ENCODE assay signal across 28 mouse cellular contexts in the genomic region with DNA sequence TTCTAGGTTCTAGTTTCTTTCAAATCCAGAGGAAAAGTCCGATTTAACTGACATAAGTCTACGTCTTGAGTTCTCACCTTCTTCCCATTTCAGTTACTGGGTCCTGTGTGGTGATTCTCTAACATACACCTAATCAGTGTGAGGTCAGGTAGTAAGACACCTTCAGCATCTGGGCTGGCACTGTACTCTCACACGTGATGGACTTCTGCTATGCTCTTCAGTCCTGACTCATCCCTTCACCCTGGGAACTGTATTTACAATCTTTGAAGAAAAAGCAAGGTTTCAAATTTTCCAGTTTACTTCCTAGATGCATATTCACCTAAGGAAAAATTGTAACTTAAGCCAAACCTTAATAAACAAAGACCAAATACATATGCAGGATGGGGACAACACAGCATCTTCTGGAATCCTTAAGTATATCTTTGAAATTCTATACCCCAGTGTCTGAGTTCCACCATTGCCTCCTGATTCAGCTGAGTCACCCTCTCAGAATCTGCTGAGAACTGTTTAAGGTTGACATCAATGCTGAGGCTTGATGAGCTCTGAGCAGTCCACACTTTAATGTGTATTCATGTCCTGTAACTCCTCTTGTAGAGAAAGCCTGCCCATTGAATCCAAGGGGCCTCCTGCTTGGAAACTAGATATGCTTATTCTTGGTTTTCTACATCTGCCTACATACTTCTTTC.
A peak's percentile ranks its signal among the peaks of the same experiment; 100 is the strongest.
DNase-seq lines count a peak whose midpoint lies in the region; ATAC-seq and TF ChIP-seq lines count a peak whose summit lies in the region.
"Had no signal": no experiment of that assay in that cellular context is flagged by ENCODE, and none has a peak within 500 bp of the region (broad histone marks: within the 10 kb centered on the region; RNA-seq: fewer than 3 reads in every experiment).

No protein-coding gene starts in this region.

- H3K4me2 ChIP-seq in midbrain, embryonic 11.5 days, result no peak overlapping the region
- no peak overlapping the region for H3K4me2 ChIP-seq in midbrain, embryonic 13.5 days (replicated peaks)
- no peak overlapping the region for H3K4me2 ChIP-seq in CH12.LX (ENCODE audit: insufficient read depth, low read depth, poor library complexity, severe bottlenecking)
- H3K4me2 ChIP-seq: embryonic facial prominence, embryonic 13.5 days; heart, embryonic 11.5 days; hindbrain, embryonic 12.5 days; hindbrain, embryonic 15.5 days had no signal

- no peaks in the 10 kb centered on the region for H3K36me3 ChIP-seq in midbrain, embryonic 11.5 days (ENCODE audit: control insufficient read depth, insufficient read depth, low read length)
- H3K36me3 ChIP-seq in midbrain, embryonic 13.5 days, result no peaks in the 10 kb centered on the region
- no peaks in the 10 kb centered on the region for H3K36me3 ChIP-seq in CH12.LX (replicated peaks in 1 of 2; ENCODE audit: control insufficient read depth in 1 of 2, insufficient read depth in 1 of 2, low read length in 1 of 2)
- H3K36me3 ChIP-seq: embryonic facial prominence, embryonic 10.5 days; embryonic facial prominence, embryonic 13.5 days; G1E; hindbrain, embryonic 12.5 days; hindbrain, embryonic 15.5 days had no signal

- dilution Hi-C loops in CH12.LX (cut with MboI; ENCODE audit: extremely low pct_ligation_motif_present, extremely low pct_unique_long_range_greater_than_20kb, low sequenced_read_pairs), result no loop called here

- no peaks in the 10 kb centered on the region for H3K4me1 ChIP-seq in midbrain, embryonic 11.5 days (ENCODE audit: control insufficient read depth, insufficient read depth, low read length)
- no peaks in the 10 kb centered on the region for H3K4me1 ChIP-seq in midbrain, embryonic 13.5 days (replicated peaks)
- peaks cover 5 to 7% of the 10 kb centered on the region in 2 experiments; a peak in 2 of 4 replicates for H3K4me1 ChIP-seq in CH12.LX (ENCODE audit: control insufficient read depth in 1 of 2, insufficient read depth in 2 of 2)
- H3K4me1 ChIP-seq: embryonic facial prominence, embryonic 10.5 days; embryonic facial prominence, embryonic 13.5 days; hindbrain, embryonic 12.5 days; hindbrain, embryonic 15.5 days had no signal

- no peak for TF ChIP-seq CTCF in CH12.LX (conservative IDR thresholded peaks at IDR 0.05 in 1 of 2, IDR thresholded peaks at IDR 0.05 in 1 of 2; ENCODE audit: low read depth in 2 of 2, low read length in 2 of 2)

- no peak for TF ChIP-seq RAD21 in CH12.LX (IDR thresholded peaks at IDR 0.05; ENCODE audit: low read depth, low read length)

- no peak overlapping the region for H3K4me3 ChIP-seq in midbrain, embryonic 11.5 days (ENCODE audit: low read depth, low read length)
- H3K4me3 ChIP-seq in midbrain, embryonic 13.5 days (replicated peaks), result no peak overlapping the region
- no peak overlapping the region for H3K4me3 ChIP-seq in CH12.LX (replicated peaks in 1 of 3; ENCODE audit: low read depth in 2 of 3, low read length in 2 of 3, poor library complexity in 1 of 3)
- H3K4me3 ChIP-seq: embryonic facial prominence, embryonic 10.5 days; embryonic facial prominence, embryonic 13.5 days; hindbrain, embryonic 12.5 days; hindbrain, embryonic 15.5 days had no signal

- DNase-seq in midbrain, embryonic 11.5 days (ENCODE audit: low spot score, missing footprints), result peak; percentile 66
- no peak for DNase-seq in CH12.LX (ENCODE audit: extremely low read depth)
- DNase-seq in brain, adult 2 months (ENCODE audit: low read depth, low spot score), result peak; percentile 18
- DNase-seq in thymus, adult 18-20 months, result no peak
- DNase-seq in MN1 (ENCODE audit: low spot score), result no peak
- DNase-seq in left cerebral cortex, postnatal 14 days (ENCODE audit: low spot score in 2 of 2), result no peak
- DNase-seq: adrenal gland, adult 8-10 months; adrenal gland, postnatal 25 days; cerebellum, adult 11-12 months; cerebellum, adult 8-10 months; cerebellum, postnatal 10 days; cerebellum, postnatal 36 days; embryo, embryonic 11 days; forebrain, postnatal 0 days; gastrocnemius, postnatal 14 days; heart, adult 11 months; kidney, adult 2 months had no signal

- no peak for TF ChIP-seq EP300 in CH12.LX (IDR thresholded peaks at IDR 0.05; ENCODE audit: low read length)

- H3K9me3 ChIP-seq in midbrain, embryonic 11.5 days (ENCODE audit: control insufficient read depth, low read length), result no peaks in the 10 kb centered on the region
- H3K9me3 ChIP-seq in midbrain, embryonic 13.5 days, result no peaks in the 10 kb centered on the region
- no peaks in the 10 kb centered on the region for H3K9me3 ChIP-seq in CH12.LX (replicated peaks; ENCODE audit: low read length)
- H3K9me3 ChIP-seq: embryonic facial prominence, embryonic 10.5 days; embryonic facial prominence, embryonic 13.5 days; G1E; hindbrain, embryonic 12.5 days; hindbrain, embryonic 15.5 days had no signal

- H3K79me2 ChIP-seq in CH12.LX (replicated peaks; ENCODE audit: control insufficient read depth, extremely low read depth, insufficient read depth, poor library complexity, severe bottlenecking), result no peaks in the 10 kb centered on the region

- ATAC-seq in midbrain, embryonic 11.5 days (ENCODE audit: low FRiP score), result no peak
- ATAC-seq in midbrain, embryonic 13.5 days, result no peak
- ATAC-seq: activated CD4-positive, CD25-positive, alpha-beta regulatory T cell, adult 4 months; CD4-positive, CD25-positive, alpha-beta regulatory T cell, adult 4 months; forebrain, embryonic 14.5 days; forebrain, postnatal 0 days; intestine, postnatal 0 days had no signal

- in situ Hi-C loops in CH12.LX (cut with MboI; ENCODE audit: low pct_ligation_motif_present, low pct_unique_long_range_greater_than_20kb, low sequenced_read_pairs), result no loop called here

- no peak for TF ChIP-seq POLR2A in CH12.LX (IDR thresholded peaks at IDR 0.05; ENCODE audit: low read depth, low read length)

- H3K9ac ChIP-seq in midbrain, embryonic 11.5 days (ENCODE audit: low read length), result no peak overlapping the region
- H3K9ac ChIP-seq in midbrain, embryonic 13.5 days (replicated peaks), result no peak overlapping the region
- H3K9ac ChIP-seq in CH12.LX (ENCODE audit: insufficient read depth, low read depth), result no peak overlapping the region
- H3K9ac ChIP-seq: embryonic facial prominence, embryonic 13.5 days; forebrain, postnatal 0 days; hindbrain, embryonic 12.5 days; hindbrain, embryonic 15.5 days had no signal

- no peak overlapping the region for H3K27ac ChIP-seq in midbrain, embryonic 11.5 days (ENCODE audit: low read depth, low read length)
- no peak overlapping the region for H3K27ac ChIP-seq in midbrain, embryonic 13.5 days
- H3K27ac ChIP-seq in CH12.LX (ENCODE audit: insufficient read depth, low read depth), result no peak overlapping the region
- H3K27ac ChIP-seq: embryonic facial prominence, embryonic 10.5 days; embryonic facial prominence, embryonic 13.5 days; hindbrain, embryonic 12.5 days; hindbrain, embryonic 15.5 days had no signal

- intact Hi-C loops in left cerebral cortex, postnatal 14 days (cut with DNase I), result no loop called here

- H3K27me3 ChIP-seq in midbrain, embryonic 11.5 days (ENCODE audit: control insufficient read depth, insufficient read depth, low read length), result no peaks in the 10 kb centered on the region
- no peaks in the 10 kb centered on the region for H3K27me3 ChIP-seq in midbrain, embryonic 13.5 days
- no peaks in the 10 kb centered on the region for H3K27me3 ChIP-seq in CH12.LX (replicated peaks)
- H3K27me3 ChIP-seq: embryonic facial prominence, embryonic 13.5 days; hindbrain, embryonic 12.5 days; hindbrain, embryonic 15.5 days had no signal

- WGBS in midbrain, embryonic 11.5 days, result 87% methylated on average over 3 of the region's 3 CpGs
- 82% methylated on average over 3 of the region's 3 CpGs for WGBS in midbrain, embryonic 13.5 days

TF ChIP-seq in CH12.LX, 34 proteins besides CTCF, POLR2A, EP300 and RAD21:
- TF ChIP-seq MAFK (IDR thresholded peaks at IDR 0.05; ENCODE audit: insufficient replicate concordance, low read length) (no peak), CHD1 (IDR thresholded peaks at IDR 0.05; ENCODE audit: low read depth, low read length) (no peak), NRF1 (IDR thresholded peaks at IDR 0.05; ENCODE audit: low read depth, low read length) (no peak), USF2 (conservative IDR thresholded peaks at IDR 0.05; ENCODE audit: low read depth, low read length) (no peak), BHLHE40 (IDR thresholded peaks at IDR 0.05; ENCODE audit: low read depth, low read length) (peak; percentile 55)

Comparison
In these comparisons a context has a peak if more than half of its experiments do, and no peak if none do; other contexts are left out.
1. DNase-seq: peak in midbrain, embryonic 11.5 days (single experiment) and brain, adult 2 months (single experiment); none in CH12.LX (single experiment), thymus, adult 18-20 months (0 of 2), MN1 (single experiment) and left cerebral cortex, postnatal 14 days (0 of 2).